Mouse (Mus musculus) erythroblast, embryonic 14.5 days (primary cell): ENCODE data around the gene Myo9b.

Source experiments
- GATA1 ChIP-seq: IDR thresholded peaks from 2 replicates; pipeline ENCODE4 v1.6.1; 2012; ENCODE audit warnings: low read length, inconsistent platforms, mixed read lengths
- TAL1 ChIP-seq: IDR thresholded peaks from 3 replicates; pipeline ENCODE4 v1.6.1; 2012; ENCODE audit warnings: low read length, inconsistent platforms, mixed read lengths

GRCm38 (mm10) chr8:71242757-71243156 lies 29.8 kb upstream of the Myo9b start:
- TF ChIP-seq TAL1 (no peak), GATA1 (no peak)
